Mouse (Mus musculus): ENCODE results near the gene Atp8b2.
A peak's percentile ranks its signal among the peaks of the same experiment; 100 is the strongest.

Gene Atp8b2

GRCm38 (mm10) chr3:89959435-89959834 lies 3.9 kb downstream of the Atp8b2 start:
- no peak for DNase-seq (ENCODE audit: low spot score in 2 of 2)

GRCm38 (mm10) chr3:89957880-89958279 lies 5.4 kb downstream of the Atp8b2 start:
- no peak for DNase-seq (ENCODE audit: low spot score in 2 of 2)

GRCm38 (mm10) chr3:89956177-89956971 lies 6.9 kb downstream of the Atp8b2 start:
- DNase-seq (ENCODE audit: low spot score in 2 of 2) = no peak

- peak; percentile 67 to 87 for DNase-seq (ENCODE audit: low spot score in 2 of 2)
These were observed 9.9 kb downstream of the Atp8b2 start for GRCm38 (mm10) chr3:89953420-89953819.

GRCm38 (mm10) chr3:89948655-89949054 lies 14.7 kb downstream of the Atp8b2 start:
- no peak for DNase-seq (ENCODE audit: low spot score in 2 of 2)

- DNase-seq (ENCODE audit: low spot score in 2 of 2) = no peak
These were observed 15.3 kb downstream of the Atp8b2 start for GRCm38 (mm10) chr3:89948021-89948420.

- DNase-seq (ENCODE audit: low spot score in 2 of 2) = peak in 1 of 2 experiments; percentile 53
These were observed 18.3 kb downstream of the Atp8b2 start for GRCm38 (mm10) chr3:89945026-89945425.

- no peak for DNase-seq (ENCODE audit: low spot score in 2 of 2)
These were observed 20.4 kb downstream of the Atp8b2 start for GRCm38 (mm10) chr3:89942894-89943293.

- DNase-seq (ENCODE audit: low spot score in 2 of 2) = no peak
These were observed 26.8 kb downstream of the Atp8b2 start for GRCm38 (mm10) chr3:89936495-89936894.

GRCm38 (mm10) chr3:89932925-89933324 lies 30.4 kb downstream of the Atp8b2 start:
- DNase-seq (ENCODE audit: low spot score in 2 of 2) = no peak

- DNase-seq (ENCODE audit: low spot score in 2 of 2) = no peak
These were observed 34.4 kb downstream of the Atp8b2 start for GRCm38 (mm10) chr3:89928956-89929355.

- no peak for DNase-seq (ENCODE audit: low spot score in 2 of 2)
These were observed 36.9 kb downstream of the Atp8b2 start for GRCm38 (mm10) chr3:89926440-89926839.

- DNase-seq (ENCODE audit: low spot score in 2 of 2) = no peak
These were observed 42.6 kb downstream of the Atp8b2 start for GRCm38 (mm10) chr3:89920711-89921110.

GRCm38 (mm10) chr3:89917408-89917807 lies 45.9 kb downstream of the Atp8b2 start:
- DNase-seq (ENCODE audit: low spot score in 2 of 2) = no peak

GRCm38 (mm10) chr3:89916622-89917021 lies 46.7 kb downstream of the Atp8b2 start:
- no peak for DNase-seq (ENCODE audit: low spot score in 2 of 2)

- DNase-seq (ENCODE audit: low spot score in 2 of 2) = no peak
These were observed 48.6 kb downstream of the Atp8b2 start for GRCm38 (mm10) chr3:89914700-89915099.

GRCm38 (mm10) chr3:89912543-89913391 lies 50.5 kb downstream of the Atp8b2 start, which contains the start of gene Il6ra:
Gene Il6ra, minus strand, starts transcription at chr3:89913196.
- DNase-seq (ENCODE audit: low spot score in 2 of 2) = peak; percentile 75 to 86

GRCm38 (mm10) chr3:89912108-89912542 lies 51.2 kb downstream of the Atp8b2 start:
- DNase-seq (ENCODE audit: low spot score in 2 of 2) = no peak

GRCm38 (mm10) chr3:89911207-89911606 lies 52.1 kb downstream of the Atp8b2 start:
- DNase-seq (ENCODE audit: low spot score in 2 of 2) = peak; percentile 47 to 76

- DNase-seq (ENCODE audit: low spot score in 2 of 2) = no peak
These were observed 53.4 kb downstream of the Atp8b2 start for GRCm38 (mm10) chr3:89909703-89910542.

- no peak for DNase-seq (ENCODE audit: low spot score in 2 of 2)
These were observed 54.5 kb downstream of the Atp8b2 start for GRCm38 (mm10) chr3:89908836-89909235.

GRCm38 (mm10) chr3:89907846-89908245 lies 55.5 kb downstream of the Atp8b2 start:
- DNase-seq (ENCODE audit: low spot score in 2 of 2) = peak in 1 of 2 experiments; percentile 45
